Mouse (Mus musculus): ENCODE data around the gene Fam118b.

DNA sequence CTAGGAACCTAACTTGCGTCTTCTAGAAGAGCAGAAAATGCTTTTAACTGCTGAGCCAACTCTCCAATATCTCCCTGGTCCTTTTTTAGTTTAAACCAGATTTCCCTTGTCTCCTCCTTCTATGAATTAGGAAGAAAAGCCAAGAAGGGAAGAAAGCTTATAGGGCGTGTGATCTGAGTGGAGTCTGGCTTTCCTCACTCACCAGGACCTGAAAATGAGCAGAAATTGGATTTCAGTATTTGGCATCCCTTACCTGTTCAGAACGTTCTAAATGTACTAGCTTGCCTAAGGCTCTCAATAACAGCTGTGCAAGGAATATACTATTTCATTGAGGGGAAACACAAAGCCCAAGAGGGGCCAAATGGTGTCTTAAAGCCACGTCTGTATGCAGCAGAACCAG lies 16.7 kb upstream of the Fam118b start:
- TF ChIP-seq POLR2A (IDR thresholded peaks at IDR 0.05; ENCODE audit: borderline replicate concordance, control insufficient read depth, low read depth, low read length) (no peak), CTCF (IDR thresholded peaks at IDR 0.05; ENCODE audit: control insufficient read depth, insufficient read depth, low read length) (no peak)
